Mouse (Mus musculus) urinary bladder, adult 2 months (tissue): ENCODE results near the gene Tmem174. TPM values are rescaled to one million over a fixed set of nuclear protein-coding genes. Genes with fewer than 3 reads are reported as not detected.

ENCODE experiments used
- DNase-seq: peaks from one replicate; pipeline ENCODE4 v3.0.0; 2022; ENCODE audit warnings: low spot score
- polyA plus RNA-seq: library from polyadenylated mRNA; depleted of rRNA; stranded (reverse); fragments of >200 nt; gene quantifications from 2 replicates; pipeline ENCODE4 v1.2.3, GENCODE M21; 2012

Tmem174 gene
- polyA plus RNA-seq, 1 experiment: not detected

- DNase-seq: no peak
These were observed 3.3 kb downstream of the Tmem174 start for GRCm38 (mm10) chr13:98633641-98634484.

GRCm38 (mm10) chr13:98632306-98632942 is 4.8 kb downstream of the Tmem174 start:
- no peak for DNase-seq

DNA sequence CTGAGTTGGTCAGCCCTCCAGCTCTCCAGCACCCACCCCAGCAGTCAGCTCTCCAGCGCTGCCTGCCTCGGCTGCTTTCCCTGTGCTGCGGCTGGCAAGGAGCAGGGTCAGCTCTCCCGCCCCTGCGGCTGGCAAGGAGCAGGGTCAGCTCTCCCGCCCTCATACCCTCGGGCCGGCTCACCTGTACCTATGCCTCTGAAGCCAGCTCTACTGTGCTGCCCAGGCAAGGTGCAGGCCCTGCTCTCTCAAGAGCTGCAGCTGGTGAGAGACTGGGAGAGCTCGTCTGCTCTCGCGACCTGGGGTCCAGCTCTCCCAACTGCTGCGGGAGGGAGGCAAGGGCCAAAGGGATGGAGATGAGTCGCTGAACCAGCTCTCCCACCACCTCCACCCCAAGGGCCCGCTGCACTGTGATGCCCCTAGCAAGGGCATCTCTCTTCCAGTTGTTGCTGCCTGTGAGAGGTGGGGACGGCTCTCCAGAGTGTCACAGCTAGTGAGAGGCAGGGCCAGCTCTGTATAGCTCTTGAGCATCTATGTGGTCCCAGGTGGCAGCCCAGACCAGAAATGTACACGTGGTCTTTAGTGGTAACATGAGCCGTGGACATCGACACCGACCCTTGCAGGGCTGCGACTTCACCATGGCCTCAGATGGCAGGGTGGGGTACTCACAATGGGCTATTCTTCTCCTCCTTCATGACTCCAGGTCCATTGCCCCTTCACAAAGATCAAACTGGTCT is 5.9 kb downstream of the Tmem174 start:
- DNase-seq: no peak

DNA sequence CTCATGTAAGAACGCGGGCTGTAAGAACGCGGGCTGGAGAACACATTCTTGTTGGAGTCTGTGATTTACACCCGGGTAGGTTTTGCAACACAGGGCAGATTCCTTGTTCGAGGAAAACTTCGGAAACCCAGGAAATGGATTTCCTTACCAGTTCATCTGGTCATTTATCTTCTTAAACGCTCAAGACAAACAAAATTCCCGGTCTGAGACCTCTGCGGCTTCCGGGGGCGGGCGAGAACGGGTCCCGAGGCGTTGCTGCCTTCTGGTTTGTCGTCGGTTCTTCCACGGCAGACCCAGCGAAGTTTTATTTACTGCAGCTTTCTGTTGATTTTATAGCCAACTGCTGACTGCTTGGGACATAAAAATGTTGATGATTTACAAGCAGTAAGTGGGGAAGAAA is 10.5 kb downstream of the Tmem174 start:
- DNase-seq: no peak

DNA sequence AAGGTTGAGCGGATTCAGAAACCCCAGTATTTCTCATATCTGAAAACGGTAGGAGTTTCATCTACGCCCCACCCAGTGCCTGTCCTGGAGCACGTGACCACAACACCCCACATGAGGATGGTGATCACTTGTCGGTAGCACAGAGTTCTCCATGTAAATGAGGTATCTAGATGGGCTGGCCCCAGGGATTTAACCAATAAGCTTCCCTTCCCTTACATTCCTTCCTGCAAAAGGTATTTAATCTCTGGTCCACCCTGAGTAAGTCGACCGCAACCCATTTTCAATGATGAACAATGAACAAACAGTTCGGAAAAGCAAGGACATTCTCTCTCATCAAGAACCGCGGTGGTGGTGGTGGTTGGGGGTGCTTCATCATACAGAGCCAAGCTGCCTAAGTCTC is 12.7 kb downstream of the Tmem174 start:
- no peak for DNase-seq

DNA sequence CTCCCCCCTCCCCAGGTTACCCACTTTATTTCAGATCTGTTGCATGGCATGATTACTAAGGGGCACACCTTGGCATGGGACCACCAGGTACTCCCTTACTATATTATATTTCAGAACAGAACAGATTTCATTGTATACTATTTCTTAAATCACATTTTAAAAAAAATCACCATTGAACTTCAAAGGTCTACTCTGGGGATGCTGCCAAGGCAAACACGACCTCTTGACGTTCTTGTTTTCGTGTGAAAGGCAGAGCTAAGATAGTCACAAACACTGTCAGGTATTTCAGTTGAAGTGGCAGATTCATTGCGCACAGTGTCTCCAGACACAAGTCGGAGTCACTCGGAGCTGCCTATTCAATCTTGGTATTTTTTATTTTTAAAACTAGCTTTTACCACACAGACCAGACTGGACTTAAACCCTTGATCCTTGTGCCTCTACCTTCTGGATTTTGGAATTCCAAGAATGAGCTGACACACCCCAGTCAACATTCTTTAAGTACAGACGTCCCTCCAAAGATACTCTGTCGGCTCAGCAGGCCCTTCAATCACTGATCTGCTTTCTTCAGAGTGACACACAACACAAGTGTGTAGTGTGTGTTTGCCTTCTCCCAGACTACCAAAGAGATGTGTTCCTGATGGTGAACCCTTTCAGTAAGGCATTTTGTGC is 14.2 kb downstream of the Tmem174 start:
- no peak for DNase-seq

DNA sequence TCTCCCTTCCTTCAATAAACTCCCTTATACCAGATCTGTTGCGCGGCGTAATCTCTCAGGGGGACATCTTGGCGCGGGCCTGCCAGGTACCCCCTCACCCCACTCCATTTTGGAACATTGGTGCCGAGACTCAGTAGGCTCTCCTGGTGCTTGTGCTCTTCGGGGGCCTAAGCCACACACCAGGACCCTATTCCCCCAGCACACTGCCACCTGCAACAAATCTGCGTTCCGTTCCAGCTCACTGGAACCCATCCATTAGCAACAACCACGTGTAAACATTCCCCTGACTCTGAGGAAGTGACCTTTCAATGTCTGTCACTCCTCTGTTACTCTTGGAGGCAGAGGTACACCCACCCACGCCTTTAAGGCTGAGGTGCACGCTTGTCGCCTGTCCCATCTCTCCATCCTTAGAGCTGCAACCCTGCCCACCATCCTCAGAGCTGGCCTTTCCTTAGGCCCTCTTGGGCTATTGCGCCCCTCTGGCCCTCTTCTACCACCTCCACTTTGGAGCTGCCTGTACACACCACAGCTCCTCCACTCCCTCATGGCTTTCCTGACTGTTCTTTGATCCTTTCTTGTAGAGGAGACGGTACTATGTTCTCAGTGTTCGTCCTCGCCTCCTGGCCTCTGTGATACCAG is 19.7 kb downstream of the Tmem174 start:
- DNase-seq: no peak

GRCm38 (mm10) chr13:98607885-98608477 is 29.2 kb downstream of the Tmem174 start:
- DNase-seq: no peak

DNA sequence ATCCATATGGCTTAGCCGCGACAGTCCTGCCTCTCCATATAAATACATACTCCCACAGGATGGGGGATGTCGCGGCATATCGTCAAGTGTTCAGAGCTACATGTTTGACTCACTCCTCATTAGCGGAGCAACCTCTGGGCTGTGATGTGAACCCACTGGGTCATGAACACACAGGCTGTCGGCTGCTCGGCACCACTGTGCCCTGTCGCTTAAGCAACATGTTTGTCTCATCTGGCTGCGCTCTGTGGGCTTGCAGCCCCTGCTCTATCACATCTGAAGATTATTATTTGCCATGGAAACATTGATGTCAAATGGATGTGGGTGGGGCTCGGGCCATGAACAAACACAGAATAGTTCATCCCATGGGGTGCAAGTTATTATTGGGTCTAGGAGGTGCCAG is 33.4 kb downstream of the Tmem174 start:
- no peak for DNase-seq

GRCm38 (mm10) chr13:98596746-98597145 is 40.5 kb downstream of the Tmem174 start:
- DNase-seq: no peak

- DNase-seq: no peak
These were observed 42.5 kb downstream of the Tmem174 start for GRCm38 (mm10) chr13:98594726-98595141.

- DNase-seq: no peak
These were observed 43.2 kb downstream of the Tmem174 start for GRCm38 (mm10) chr13:98593938-98594539.

DNA sequence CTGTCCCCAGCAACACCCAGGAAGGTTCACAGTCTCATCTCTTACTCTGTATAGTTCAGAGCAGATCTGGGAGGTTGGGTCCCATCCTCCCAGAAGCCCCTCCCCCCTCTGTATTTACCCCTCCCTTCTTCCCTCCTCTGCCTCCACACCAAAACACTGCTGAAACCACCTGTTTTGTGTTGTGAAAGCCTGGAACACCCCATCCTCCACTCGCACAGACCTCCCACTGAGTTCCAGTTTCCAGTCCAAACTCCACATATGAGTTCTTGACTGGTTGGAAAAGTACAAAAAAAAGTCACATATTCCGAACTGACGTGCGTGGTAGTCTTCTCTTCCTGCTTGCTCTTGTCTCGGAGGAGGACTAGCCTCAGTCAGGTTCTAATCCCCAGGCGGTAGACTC is 45.8 kb downstream of the Tmem174 start:
- no peak for DNase-seq

GRCm38 (mm10) chr13:98590693-98591389 is 46.4 kb downstream of the Tmem174 start:
- no peak for DNase-seq

DNA sequence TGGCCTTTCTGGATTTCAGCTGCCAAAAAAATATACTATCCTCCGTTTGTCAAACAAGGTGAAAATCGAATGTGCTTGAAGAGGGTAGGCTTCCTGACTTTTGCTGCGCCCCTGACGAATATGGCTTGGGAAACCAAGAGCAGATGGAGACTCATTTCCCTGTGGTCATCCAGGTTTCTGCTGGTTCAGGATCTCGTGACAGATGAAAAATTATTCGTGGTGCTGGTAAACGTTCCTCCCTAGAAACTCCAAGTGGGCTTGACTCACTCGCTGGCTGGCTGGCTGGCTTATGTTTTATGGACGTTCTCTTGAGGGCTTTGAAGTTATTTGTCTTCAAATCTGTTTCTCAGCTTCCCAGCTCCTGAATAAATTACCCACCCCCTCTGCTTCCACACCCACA is 47.6 kb downstream of the Tmem174 start:
- DNase-seq: no peak

DNA sequence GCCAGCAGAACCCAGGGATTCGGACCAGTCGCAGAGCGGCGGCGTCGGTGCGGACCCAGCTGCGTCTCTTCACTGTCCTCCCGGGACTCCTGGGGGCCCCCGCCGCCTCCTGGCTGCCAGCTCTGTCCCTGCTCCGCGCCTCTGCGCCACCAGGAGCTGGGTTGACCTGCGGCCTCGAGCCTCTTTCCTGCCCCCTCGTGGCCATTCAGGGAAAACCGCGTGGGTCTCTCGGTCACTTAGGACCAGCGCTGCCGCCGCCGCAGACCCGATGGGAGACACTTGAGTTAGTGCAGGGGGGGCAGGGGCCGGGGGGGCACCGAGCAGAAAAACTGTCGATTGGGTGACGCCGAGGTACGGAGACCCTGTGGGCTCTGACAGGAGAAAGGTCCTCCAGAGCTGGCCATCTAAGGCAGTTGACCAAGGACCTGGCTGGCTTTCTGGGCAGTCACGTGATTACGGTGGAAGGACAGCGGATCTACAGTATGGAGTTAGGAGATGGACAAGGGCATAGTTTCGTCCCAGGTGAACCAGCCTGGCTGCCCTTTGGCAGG is 48.2 kb downstream of the Tmem174 start:
- DNase-seq: peak; percentile 63

DNA sequence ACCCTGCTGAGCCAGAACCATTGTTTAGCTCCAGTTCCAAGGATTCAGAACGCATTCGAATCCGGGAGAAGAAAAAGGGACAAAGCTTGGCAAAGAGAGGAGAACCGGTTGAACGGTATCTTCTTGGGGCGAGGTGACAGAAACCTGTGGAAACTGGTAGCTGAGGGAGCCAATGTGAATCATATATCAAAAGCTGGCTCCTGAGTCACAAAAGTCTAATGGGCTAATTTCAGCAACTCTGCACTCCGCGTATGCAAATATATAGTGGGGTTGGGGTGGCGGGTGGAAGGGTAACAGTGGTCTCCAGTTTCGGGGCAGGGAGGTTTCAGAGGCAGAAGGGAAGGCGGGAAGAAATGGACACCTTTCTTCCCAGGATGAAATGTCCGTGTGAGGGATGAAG is 48.7 kb downstream of the Tmem174 start:
- no peak for DNase-seq

DNA sequence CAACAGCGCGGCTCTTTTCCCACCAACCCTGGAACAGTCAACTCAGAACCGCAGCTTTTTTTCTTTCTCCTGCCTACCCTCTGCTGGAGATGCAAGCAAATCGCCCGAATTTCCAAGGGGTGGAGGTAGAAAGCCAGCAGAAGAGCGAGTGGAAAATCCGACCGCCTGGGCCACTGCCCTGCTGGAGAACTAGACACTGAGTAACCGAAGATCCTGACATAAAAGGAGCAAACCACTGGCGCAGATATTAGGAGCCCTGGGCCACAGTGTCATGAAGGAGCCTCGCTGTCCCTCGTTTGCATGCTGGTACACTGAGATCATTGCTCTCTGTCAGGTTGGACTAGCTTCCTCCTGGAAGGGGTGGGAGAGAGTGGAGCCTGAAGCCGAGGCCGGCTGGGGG is 49.6 kb downstream of the Tmem174 start:
- no peak for DNase-seq

- no peak for DNase-seq
These were observed 50.2 kb downstream of the Tmem174 start for GRCm38 (mm10) chr13:98586817-98587575.
